Mouse (Mus musculus): ENCODE data around the gene Cdkal1. TPM values are rescaled to one million over a fixed set of nuclear protein-coding genes. Genes with fewer than 3 reads are reported as not detected.

Gene Cdkal1
- polyA plus RNA-seq, 1 experiment: 13.5 TPM

- no peak overlapping the region for H3K27ac ChIP-seq (ENCODE audit: insufficient read depth, low read depth, low read length)
- H3K4me3 ChIP-seq (ENCODE audit: insufficient read depth, low read length): no peak overlapping the region
- 0 out of 2 replicates have a peak, but pooled peaks cover 4% of the 10 kb centered on the region for H3K4me1 ChIP-seq (ENCODE audit: control insufficient read depth, insufficient read depth, low read length)
- no peak for TF ChIP-seq CTCF (IDR thresholded peaks at IDR 0.05; ENCODE audit: low read depth, low read length)
- no peak for TF ChIP-seq POLR2A (IDR thresholded peaks at IDR 0.05; ENCODE audit: borderline replicate concordance, low read depth, low read length)
These were observed 452.3 kb downstream of the Cdkal1 start for GRCm38 (mm10) chr13:29403217-29403616.

- Histone ChIP-seq H3K27ac (ENCODE audit: insufficient read depth, low read depth, low read length) (no peak overlapping the region), H3K4me1 (ENCODE audit: control insufficient read depth, insufficient read depth, low read length) (0 out of 2 replicates have a peak, but pooled peaks cover 4% of the 10 kb centered on the region), H3K4me3 (ENCODE audit: insufficient read depth, low read length) (no peak overlapping the region)
- TF ChIP-seq CTCF (IDR thresholded peaks at IDR 0.05; ENCODE audit: low read depth, low read length) (no peak), POLR2A (IDR thresholded peaks at IDR 0.05; ENCODE audit: borderline replicate concordance, low read depth, low read length) (no peak)
These were observed 452.9 kb downstream of the Cdkal1 start for GRCm38 (mm10) chr13:29402526-29403040.

- H3K4me3 ChIP-seq (ENCODE audit: insufficient read depth, low read length): no peak overlapping the region
- H3K4me1 ChIP-seq (ENCODE audit: control insufficient read depth, insufficient read depth, low read length): 0 out of 2 replicates have a peak, but pooled peaks cover 4% of the 10 kb centered on the region
- TF ChIP-seq POLR2A (IDR thresholded peaks at IDR 0.05; ENCODE audit: borderline replicate concordance, low read depth, low read length) (no peak), CTCF (IDR thresholded peaks at IDR 0.05; ENCODE audit: low read depth, low read length) (no peak)
- no peak overlapping the region for H3K27ac ChIP-seq (ENCODE audit: insufficient read depth, low read depth, low read length)
These were observed 455.6 kb downstream of the Cdkal1 start for GRCm38 (mm10) chr13:29399908-29400307.

- H3K4me1 ChIP-seq (ENCODE audit: control insufficient read depth, insufficient read depth, low read length): 0 out of 2 replicates have a peak, but pooled peaks cover 4% of the 10 kb centered on the region
- no peak overlapping the region for H3K4me3 ChIP-seq (ENCODE audit: insufficient read depth, low read length)
- TF ChIP-seq CTCF (IDR thresholded peaks at IDR 0.05; ENCODE audit: low read depth, low read length) (no peak), POLR2A (IDR thresholded peaks at IDR 0.05; ENCODE audit: borderline replicate concordance, low read depth, low read length) (no peak)
These were observed 457.0 kb downstream of the Cdkal1 start for GRCm38 (mm10) chr13:29398456-29398855.

GRCm38 (mm10) chr13:29395694-29396093 lies 459.8 kb downstream of the Cdkal1 start:
- no peak overlapping the region for H3K27ac ChIP-seq (ENCODE audit: insufficient read depth, low read depth, low read length)
- no peak overlapping the region for H3K4me3 ChIP-seq (ENCODE audit: insufficient read depth, low read length)
- TF ChIP-seq POLR2A (IDR thresholded peaks at IDR 0.05; ENCODE audit: borderline replicate concordance, low read depth, low read length) (no peak), CTCF (IDR thresholded peaks at IDR 0.05; ENCODE audit: low read depth, low read length) (no peak)
- 0 out of 2 replicates have a peak, but pooled peaks cover 4% of the 10 kb centered on the region for H3K4me1 ChIP-seq (ENCODE audit: control insufficient read depth, insufficient read depth, low read length)

More at GRCm38 (mm10) chr13:29398456-29398855, 457.0 kb downstream of the Cdkal1 start:
- no peak overlapping the region for H3K27ac ChIP-seq (ENCODE audit: insufficient read depth, low read depth, low read length)

GRCm38 (mm10) chr13:29390025-29390424 lies 465.4 kb downstream of the Cdkal1 start:
- no peak overlapping the region for H3K27ac ChIP-seq (ENCODE audit: insufficient read depth, low read depth, low read length)
- no peak for TF ChIP-seq POLR2A (IDR thresholded peaks at IDR 0.05; ENCODE audit: borderline replicate concordance, low read depth, low read length)
- TF ChIP-seq CTCF (IDR thresholded peaks at IDR 0.05; ENCODE audit: low read depth, low read length): no peak
- H3K4me1 ChIP-seq (ENCODE audit: control insufficient read depth, insufficient read depth, low read length): no peaks in the 10 kb centered on the region
- H3K4me3 ChIP-seq (ENCODE audit: insufficient read depth, low read length): no peak overlapping the region

GRCm38 (mm10) chr13:29388918-29389317 lies 466.6 kb downstream of the Cdkal1 start:
- H3K27ac ChIP-seq (ENCODE audit: insufficient read depth, low read depth, low read length): no peak overlapping the region
- no peak overlapping the region for H3K4me3 ChIP-seq (ENCODE audit: insufficient read depth, low read length)
- no peaks in the 10 kb centered on the region for H3K4me1 ChIP-seq (ENCODE audit: control insufficient read depth, insufficient read depth, low read length)
- no peak for TF ChIP-seq CTCF (IDR thresholded peaks at IDR 0.05; ENCODE audit: low read depth, low read length)
- no peak for TF ChIP-seq POLR2A (IDR thresholded peaks at IDR 0.05; ENCODE audit: borderline replicate concordance, low read depth, low read length)

DNA sequence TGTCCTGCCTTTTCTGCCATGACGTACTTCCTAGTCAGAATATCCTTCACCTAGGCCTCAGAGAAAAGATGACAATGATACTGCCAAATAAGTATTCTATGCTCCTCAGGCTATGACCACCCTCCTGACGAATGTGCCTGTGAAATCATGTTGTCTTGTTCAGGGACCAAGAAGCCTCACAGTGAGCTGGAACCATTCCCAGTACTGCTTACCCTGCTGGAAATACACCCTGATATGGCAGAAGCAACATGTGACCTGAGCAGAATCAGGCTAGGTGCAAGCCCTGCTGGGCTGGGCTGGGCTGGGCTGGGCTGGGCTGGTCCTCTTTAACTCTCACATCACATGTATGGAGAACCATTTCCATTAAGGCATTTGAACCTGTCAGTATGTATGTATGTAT lies 477.9 kb downstream of the Cdkal1 start:
- Histone ChIP-seq H3K4me3 (ENCODE audit: insufficient read depth, low read length) (no peak overlapping the region), H3K27ac (ENCODE audit: insufficient read depth, low read depth, low read length) (no peak overlapping the region), H3K4me1 (ENCODE audit: control insufficient read depth, insufficient read depth, low read length) (0 out of 2 replicates have a peak, but pooled peaks cover 2% of the 10 kb centered on the region)
- no peak for TF ChIP-seq POLR2A (IDR thresholded peaks at IDR 0.05; ENCODE audit: borderline replicate concordance, low read depth, low read length)
- no peak for TF ChIP-seq CTCF (IDR thresholded peaks at IDR 0.05; ENCODE audit: low read depth, low read length)

DNA sequence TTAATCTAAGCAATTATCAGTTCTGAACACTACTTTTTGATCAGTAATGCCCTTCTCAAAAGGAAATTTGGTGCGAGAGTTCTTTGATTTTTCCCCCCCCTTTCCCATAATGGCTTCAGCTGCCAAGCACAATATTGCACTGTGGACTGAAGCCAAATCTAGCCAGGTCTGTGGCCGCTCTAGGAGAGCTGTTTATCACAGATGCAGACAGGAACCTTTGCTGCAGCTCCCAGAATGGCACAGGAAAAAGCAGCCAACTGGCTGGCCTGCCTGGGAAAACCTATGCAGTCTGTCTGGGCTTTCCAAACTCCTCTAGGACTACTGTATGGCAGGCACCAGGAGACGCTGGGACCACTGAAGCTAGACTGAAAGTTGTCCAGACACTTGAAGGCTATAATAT lies 483.6 kb downstream of the Cdkal1 start:
- Histone ChIP-seq H3K4me1 (ENCODE audit: control insufficient read depth, insufficient read depth, low read length) (0 out of 2 replicates have a peak, but pooled peaks cover 2% of the 10 kb centered on the region), H3K4me3 (ENCODE audit: insufficient read depth, low read length) (no peak overlapping the region), H3K27ac (ENCODE audit: insufficient read depth, low read depth, low read length) (no peak overlapping the region)
- TF ChIP-seq CTCF (IDR thresholded peaks at IDR 0.05; ENCODE audit: low read depth, low read length) (no peak), POLR2A (IDR thresholded peaks at IDR 0.05; ENCODE audit: borderline replicate concordance, low read depth, low read length) (no peak)

DNA sequence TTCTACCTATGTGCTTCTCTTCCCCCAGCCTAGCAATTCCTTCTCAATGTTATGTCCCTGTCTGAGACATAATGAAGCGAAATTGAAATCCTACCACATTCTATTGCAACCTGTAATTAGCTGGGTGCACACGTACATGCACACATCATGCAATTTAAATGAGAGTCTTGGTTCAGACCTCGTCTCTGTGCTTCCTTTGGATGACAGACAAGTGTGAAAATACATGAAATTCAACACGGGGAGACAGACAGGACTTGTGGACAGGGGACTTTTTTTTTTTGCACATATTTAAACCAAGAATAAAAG lies 484.1 kb downstream of the Cdkal1 start:
- H3K27ac ChIP-seq (ENCODE audit: insufficient read depth, low read depth, low read length): no peak overlapping the region
- TF ChIP-seq POLR2A (IDR thresholded peaks at IDR 0.05; ENCODE audit: borderline replicate concordance, low read depth, low read length): no peak
- TF ChIP-seq CTCF (IDR thresholded peaks at IDR 0.05; ENCODE audit: low read depth, low read length): no peak
- 0 out of 2 replicates have a peak, but pooled peaks cover 2% of the 10 kb centered on the region for H3K4me1 ChIP-seq (ENCODE audit: control insufficient read depth, insufficient read depth, low read length)
- no peak overlapping the region for H3K4me3 ChIP-seq (ENCODE audit: insufficient read depth, low read length)

Measured in bone marrow macrophage, adult 2 months (primary cell).